Mouse (Mus musculus) heart, embryonic 14.5 days (tissue): ENCODE data around the gene Zfhx3. TPM values are rescaled to one million over a fixed set of nuclear protein-coding genes. Genes with fewer than 3 reads are reported as not detected.

ENCODE experiments used
- ATAC-seq: fragments of 200-750 bp; cut with Nextera tagmentation; 2 replicates; pipeline ENCODE4 v1.8.0; 2017; ENCODE audit warnings: low read depth, moderate TSS enrichment; ENCODE audit not compliant: insufficient number of reproducible peaks, insufficient read depth, low FRiP score
- H3K27ac ChIP-seq, 2 experiments: fragments of 200-500 bp in 1 of 2; fragments of 300-500 bp in 1 of 2; sonication (generic) in 1 of 2; replicated peaks in 1 of 2; 2 replicates each; pipeline ENCODE4 v1.5.1; 2012 to 2014; ENCODE audit warnings: low read depth in 2 of 2, low read length in 2 of 2, control low read depth in 1 of 2, mild to moderate bottlenecking in 1 of 2, mixed read lengths in 1 of 2; ENCODE audit not compliant: control insufficient read depth in 1 of 2, insufficient read depth in 1 of 2
- H3K27me3 ChIP-seq: fragments of 300-500 bp; sonication (generic); 2 replicates; pipeline ENCODE4 v1.6.1; 2014; ENCODE audit warnings: mild to moderate bottlenecking, low read length, control low read depth; ENCODE audit not compliant: control insufficient read depth, insufficient read depth
- H3K36me3 ChIP-seq: fragments of 300-500 bp; sonication (generic); 2 replicates; pipeline ENCODE4 v1.6.1; 2014; ENCODE audit warnings: mild to moderate bottlenecking, control low read depth, low read length, mixed read lengths; ENCODE audit not compliant: control insufficient read depth, insufficient read depth
- H3K4me1 ChIP-seq, 2 experiments: fragments of 200-500 bp in 1 of 2; fragments of 300-500 bp in 1 of 2; sonication (generic) in 1 of 2; 2 replicates each; pipeline ENCODE4 v1.6.1; 2012 to 2014; ENCODE audit warnings: low read length in 2 of 2, control low read depth in 1 of 2, mixed read lengths in 1 of 2; ENCODE audit not compliant: control insufficient read depth in 2 of 2, insufficient read depth in 2 of 2
- H3K4me2 ChIP-seq: fragments of 300-500 bp; sonication (generic); 2 replicates; pipeline ENCODE4 v1.6.1; 2014; ENCODE audit warnings: mild to moderate bottlenecking, low read length
- H3K4me3 ChIP-seq, 2 experiments: fragments of 200-500 bp in 1 of 2; fragments of 300-500 bp in 1 of 2; sonication (generic) in 1 of 2; 2 replicates each; pipeline ENCODE4 v1.5.1; 2012 to 2014; ENCODE audit warnings: low read length in 2 of 2, mild to moderate bottlenecking in 2 of 2, control low read depth in 1 of 2, low read depth in 1 of 2, moderate library complexity in 1 of 2; ENCODE audit not compliant: control insufficient read depth in 1 of 2, insufficient read depth in 1 of 2
- H3K9ac ChIP-seq: fragments of 300-500 bp; sonication (generic); 2 replicates; pipeline ENCODE4 v1.6.1; 2014; ENCODE audit warnings: mild to moderate bottlenecking, low read length
- H3K9me3 ChIP-seq: fragments of 300-500 bp; sonication (generic); 2 replicates; pipeline ENCODE4 v1.6.1; 2016; ENCODE audit warnings: low read length, control low read depth; ENCODE audit not compliant: control insufficient read depth
- WGBS: fragments of 180-500 bp; shearing (Covaris S2); extraction: QIAGEN DNeasy Blood & Tissue Kit; methylation state at CpG from one replicate; pipeline ENCODE4 v1.1.7; 2014; 5-methylcytosine and 5-hydroxymethylcytosine counted together
- polyA plus RNA-seq: library from polyadenylated mRNA; unstranded; fragments of >200 nt; fragmentation: Nextera tagmentation; extraction: Ambion mirVana; gene quantifications from 2 replicates; pipeline ENCODE4 v1.2.1, GENCODE M21; 2014

Zfhx3 gene
- polyA plus RNA-seq, 1 experiment from 2014 or later = 6.4 TPM

DNA sequence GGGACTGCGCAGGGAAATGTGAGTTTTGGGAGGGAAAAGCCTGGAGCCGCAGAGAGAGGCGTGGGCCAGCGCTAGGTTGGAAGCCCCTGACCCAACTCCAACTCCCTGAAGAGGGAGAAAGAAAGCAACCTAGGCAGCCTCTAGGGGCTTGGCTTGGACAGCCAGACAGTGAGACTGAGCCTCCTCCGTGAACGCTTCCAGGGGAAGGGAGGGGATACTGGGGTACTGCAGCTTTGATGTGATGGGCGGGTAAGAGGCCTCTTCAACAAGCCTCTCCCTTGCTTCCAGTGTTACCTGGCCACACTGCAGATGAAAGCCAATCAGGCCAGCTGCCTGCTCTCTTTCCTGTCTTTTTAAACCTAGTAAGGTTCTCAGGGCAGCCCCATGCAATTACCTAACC lies 635.1 kb downstream of the Zfhx3 start:
- WGBS = 30% methylated on average over 7 of the region's 7 CpGs
- Histone ChIP-seq H3K4me1 (no peaks in the 10 kb centered on the region; a peak in 1 of 4 replicates), H3K27ac (no peak overlapping the region), H3K9ac (no peak overlapping the region), H3K4me2 (no peak overlapping the region), H3K9me3 (no peaks in the 10 kb centered on the region), H3K4me3 (no peak overlapping the region), H3K36me3 (no peaks in the 10 kb centered on the region), H3K27me3 (no peaks in the 10 kb centered on the region)
- no peak for ATAC-seq

DNA sequence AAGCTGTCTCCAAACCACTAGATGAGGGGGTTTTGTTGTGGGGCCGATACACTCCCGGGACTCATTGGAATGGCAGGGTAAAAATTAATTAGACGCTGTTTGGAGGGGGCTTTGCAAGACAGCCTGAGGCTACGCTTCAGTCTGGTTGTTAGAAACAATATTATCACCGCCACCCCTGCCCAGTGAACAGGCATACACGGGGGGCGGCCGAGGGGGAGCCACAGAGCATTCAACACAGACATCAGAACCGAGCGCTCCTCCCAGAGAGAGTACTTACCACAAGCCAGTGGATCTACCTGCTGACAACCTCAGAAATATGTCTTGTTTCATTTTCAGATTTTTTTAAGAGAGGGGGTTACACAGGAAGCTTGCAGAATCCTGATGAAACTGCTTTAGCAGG lies 635.9 kb downstream of the Zfhx3 start:
- Histone ChIP-seq H3K4me3 (no peak overlapping the region), H3K4me2 (no peak overlapping the region), H3K9me3 (no peaks in the 10 kb centered on the region), H3K27me3 (no peaks in the 10 kb centered on the region), H3K4me1 (no peaks in the 10 kb centered on the region; a peak in 1 of 4 replicates), H3K36me3 (no peaks in the 10 kb centered on the region), H3K27ac (no peak overlapping the region), H3K9ac (no peak overlapping the region)
- ATAC-seq = no peak
- WGBS = 74% methylated on average over 10 of the region's 10 CpGs

GRCm38 (mm10) chr8:108579808-108580207 lies 637.4 kb downstream of the Zfhx3 start:
- H3K4me2 ChIP-seq = no peak overlapping the region
- 62% methylated on average over 9 of the region's 9 CpGs for WGBS

DNA sequence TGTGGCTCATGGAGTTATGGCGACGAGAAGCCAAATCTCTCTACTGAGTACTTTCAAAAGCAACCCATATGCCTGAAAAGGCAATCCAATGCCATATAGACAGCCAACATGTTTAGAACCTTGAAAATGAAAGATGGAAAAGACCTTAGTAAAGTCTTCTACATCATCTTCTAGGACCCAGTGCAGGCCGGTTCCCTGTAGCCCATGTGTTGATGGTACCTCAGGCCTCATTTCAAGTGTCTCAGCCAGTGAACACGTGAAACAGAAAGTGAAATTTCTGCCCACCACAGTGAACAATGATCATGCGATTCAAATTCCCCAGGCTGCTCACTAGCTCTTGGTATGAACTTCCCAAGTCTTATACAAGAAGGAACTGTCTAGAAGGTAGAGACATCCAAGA lies 637.9 kb downstream of the Zfhx3 start:
- no peak for ATAC-seq

More at GRCm38 (mm10) chr8:108579808-108580207, 637.4 kb downstream of the Zfhx3 start:
- H3K9ac ChIP-seq = no peak overlapping the region
- H3K9me3 ChIP-seq = no peaks in the 10 kb centered on the region
- H3K27ac ChIP-seq = no peak overlapping the region
- no peak for ATAC-seq
- H3K4me1 ChIP-seq = peaks cover 0 to 4% of the 10 kb centered on the region in 2 experiments; a peak in 1 of 4 replicates
- no peaks in the 10 kb centered on the region for H3K27me3 ChIP-seq
- no peak overlapping the region for H3K4me3 ChIP-seq
- no peaks in the 10 kb centered on the region for H3K36me3 ChIP-seq

DNA sequence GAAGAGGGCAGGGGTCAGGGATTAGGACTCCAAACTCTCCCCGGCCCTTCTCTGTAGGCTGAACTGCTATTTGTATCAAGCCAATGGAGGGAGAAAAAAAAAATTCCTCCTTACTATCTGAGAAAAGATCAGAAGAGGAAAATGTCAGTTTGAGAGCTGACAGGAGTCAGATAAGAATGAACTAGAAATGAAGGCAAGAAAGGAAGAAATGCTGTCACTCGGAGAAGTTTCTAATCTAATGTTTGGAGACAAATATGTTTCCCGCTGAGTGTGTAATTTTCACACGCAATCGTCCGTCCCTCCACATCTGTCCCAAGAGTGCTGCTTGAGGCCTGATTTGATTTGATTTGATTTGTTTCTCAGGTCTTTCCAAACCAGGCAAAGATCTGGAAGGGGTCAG lies 639.1 kb downstream of the Zfhx3 start:
- H3K9ac ChIP-seq = no peak overlapping the region
- no peak overlapping the region for H3K4me3 ChIP-seq
- H3K27ac ChIP-seq = no peak overlapping the region
- no peak for ATAC-seq
- WGBS = 58% methylated on average over 6 of the region's 6 CpGs
- H3K9me3 ChIP-seq = no peaks in the 10 kb centered on the region
- H3K36me3 ChIP-seq = no peaks in the 10 kb centered on the region
- H3K4me1 ChIP-seq = peaks cover 0 to 4% of the 10 kb centered on the region in 2 experiments; a peak in 1 of 4 replicates
- no peak overlapping the region for H3K4me2 ChIP-seq
- H3K27me3 ChIP-seq = no peaks in the 10 kb centered on the region

More for the DNA sequence above, 637.9 kb downstream of the Zfhx3 start:
- Histone ChIP-seq H3K27me3 (no peaks in the 10 kb centered on the region), H3K36me3 (no peaks in the 10 kb centered on the region), H3K4me1 (peaks cover 0 to 4% of the 10 kb centered on the region in 2 experiments; a peak in 1 of 4 replicates), H3K27ac (no peak overlapping the region), H3K9ac (no peak overlapping the region), H3K4me3 (no peak overlapping the region), H3K9me3 (no peaks in the 10 kb centered on the region), H3K4me2 (no peak overlapping the region)
- WGBS = 88% methylated on average over 5 of the region's 5 CpGs

- no peaks in the 10 kb centered on the region for H3K9me3 ChIP-seq
- no peak overlapping the region for H3K9ac ChIP-seq
- H3K4me2 ChIP-seq = no peak overlapping the region
- no peaks in the 10 kb centered on the region for H3K27me3 ChIP-seq
- no peaks in the 10 kb centered on the region for H3K36me3 ChIP-seq
- peaks cover 0 to 4% of the 10 kb centered on the region in 2 experiments; a peak in 1 of 4 replicates for H3K4me1 ChIP-seq
- no peak for ATAC-seq
- H3K4me3 ChIP-seq = no peak overlapping the region
- 63% methylated on average over 3 of the region's 3 CpGs for WGBS
- no peak overlapping the region for H3K27ac ChIP-seq
These were observed 639.8 kb downstream of the Zfhx3 start for GRCm38 (mm10) chr8:108582251-108582650.

DNA sequence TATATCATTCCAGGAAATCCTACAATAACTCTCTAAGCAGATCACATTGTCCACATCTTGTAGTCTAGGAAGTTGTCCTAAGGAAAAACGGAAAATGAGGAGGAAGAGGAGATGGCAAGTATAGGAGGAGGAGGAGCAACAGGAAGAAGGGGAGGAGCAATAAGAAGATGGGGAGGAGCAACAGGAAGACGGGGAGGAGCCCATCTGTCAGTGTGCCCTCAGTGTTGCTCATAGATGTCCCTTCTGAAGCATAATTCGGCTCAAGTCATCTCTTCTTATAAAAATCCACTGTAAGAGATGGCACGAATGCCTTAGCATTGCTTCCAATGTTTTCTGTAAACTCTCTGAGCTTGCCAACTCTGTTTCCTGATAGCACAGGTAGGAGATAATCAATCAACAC lies 640.8 kb downstream of the Zfhx3 start:
- no peaks in the 10 kb centered on the region for H3K9me3 ChIP-seq
- no peak for ATAC-seq
- no peak overlapping the region for H3K27ac ChIP-seq
- no peak overlapping the region for H3K4me3 ChIP-seq
- H3K4me1 ChIP-seq = peaks cover 0 to 4% of the 10 kb centered on the region in 2 experiments; a peak in 1 of 4 replicates
- WGBS = 84% methylated on average over 4 of the region's 4 CpGs
- H3K4me2 ChIP-seq = no peak overlapping the region
- H3K36me3 ChIP-seq = no peaks in the 10 kb centered on the region
- no peak overlapping the region for H3K9ac ChIP-seq
- H3K27me3 ChIP-seq = no peaks in the 10 kb centered on the region
